Mouse (Mus musculus) heart, embryonic 14.5 days (tissue): ENCODE measurements at regions not wholly inside any gene's neighbourhood (a gene's known extent, or its start where the extent isn't known, plus 50 kb on each side); places are given as distances from the start of the nearest gene placed in this dataset.

Experiments used
- ATAC-seq: fragments of 200-750 bp; cut with Nextera tagmentation; 2 replicates; pipeline ENCODE4 v1.8.0; 2017; ENCODE audit warnings: low read depth, moderate TSS enrichment; ENCODE audit not compliant: insufficient number of reproducible peaks, insufficient read depth, low FRiP score
- H3K27ac ChIP-seq, 2 experiments: fragments of 200-500 bp in 1 of 2; fragments of 300-500 bp in 1 of 2; sonication (generic) in 1 of 2; replicated peaks in 1 of 2; 2 replicates each; pipeline ENCODE4 v1.5.1; 2012 to 2014; ENCODE audit warnings: low read depth in 2 of 2, low read length in 2 of 2, control low read depth in 1 of 2, mild to moderate bottlenecking in 1 of 2, mixed read lengths in 1 of 2; ENCODE audit not compliant: control insufficient read depth in 1 of 2, insufficient read depth in 1 of 2
- H3K27me3 ChIP-seq: fragments of 300-500 bp; sonication (generic); 2 replicates; pipeline ENCODE4 v1.6.1; 2014; ENCODE audit warnings: mild to moderate bottlenecking, low read length, control low read depth; ENCODE audit not compliant: control insufficient read depth, insufficient read depth
- H3K36me3 ChIP-seq: fragments of 300-500 bp; sonication (generic); 2 replicates; pipeline ENCODE4 v1.6.1; 2014; ENCODE audit warnings: mild to moderate bottlenecking, control low read depth, low read length, mixed read lengths; ENCODE audit not compliant: control insufficient read depth, insufficient read depth
- H3K4me1 ChIP-seq, 2 experiments: fragments of 200-500 bp in 1 of 2; fragments of 300-500 bp in 1 of 2; sonication (generic) in 1 of 2; 2 replicates each; pipeline ENCODE4 v1.6.1; 2012 to 2014; ENCODE audit warnings: low read length in 2 of 2, control low read depth in 1 of 2, mixed read lengths in 1 of 2; ENCODE audit not compliant: control insufficient read depth in 2 of 2, insufficient read depth in 2 of 2
- H3K4me2 ChIP-seq: fragments of 300-500 bp; sonication (generic); 2 replicates; pipeline ENCODE4 v1.6.1; 2014; ENCODE audit warnings: mild to moderate bottlenecking, low read length
- H3K4me3 ChIP-seq, 2 experiments: fragments of 200-500 bp in 1 of 2; fragments of 300-500 bp in 1 of 2; sonication (generic) in 1 of 2; 2 replicates each; pipeline ENCODE4 v1.5.1; 2012 to 2014; ENCODE audit warnings: low read length in 2 of 2, mild to moderate bottlenecking in 2 of 2, control low read depth in 1 of 2, low read depth in 1 of 2, moderate library complexity in 1 of 2; ENCODE audit not compliant: control insufficient read depth in 1 of 2, insufficient read depth in 1 of 2
- H3K9ac ChIP-seq: fragments of 300-500 bp; sonication (generic); 2 replicates; pipeline ENCODE4 v1.6.1; 2014; ENCODE audit warnings: mild to moderate bottlenecking, low read length
- H3K9me3 ChIP-seq: fragments of 300-500 bp; sonication (generic); 2 replicates; pipeline ENCODE4 v1.6.1; 2016; ENCODE audit warnings: low read length, control low read depth; ENCODE audit not compliant: control insufficient read depth
- WGBS: fragments of 180-500 bp; shearing (Covaris S2); extraction: QIAGEN DNeasy Blood & Tissue Kit; methylation state at CpG from one replicate; pipeline ENCODE4 v1.1.7; 2014; 5-methylcytosine and 5-hydroxymethylcytosine counted together

DNA sequence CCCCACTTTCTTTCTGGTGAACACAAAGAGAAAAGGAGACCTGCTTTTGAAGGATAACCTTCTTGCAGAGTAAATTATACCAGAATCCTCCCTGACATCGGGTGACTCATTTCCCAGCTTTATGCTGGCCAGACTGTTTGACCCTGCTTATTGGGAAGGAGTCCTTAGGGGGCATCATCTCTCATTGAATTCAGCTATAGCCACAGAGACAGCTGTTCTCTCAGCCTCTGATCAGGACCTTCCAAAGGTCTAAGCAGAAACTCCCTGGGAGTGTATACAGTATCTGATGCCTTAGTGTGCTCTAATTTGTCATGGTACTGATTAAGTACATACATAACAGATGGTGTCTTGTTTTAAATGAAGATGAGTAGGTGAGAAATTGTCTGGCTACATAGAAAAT is 922.5 kb upstream of the Acvr2a start:
- 64% methylated on average over 1 of the region's 1 CpGs for WGBS
- Histone ChIP-seq H3K4me2 (no peak overlapping the region), H3K27me3 (no peaks in the 10 kb centered on the region), H3K27ac (no peak overlapping the region), H3K4me1 (no peaks in the 10 kb centered on the region), H3K4me3 (no peak overlapping the region), H3K36me3 (no peaks in the 10 kb centered on the region), H3K9me3 (no peaks in the 10 kb centered on the region), H3K9ac (no peak overlapping the region)
- ATAC-seq = no peak

DNA sequence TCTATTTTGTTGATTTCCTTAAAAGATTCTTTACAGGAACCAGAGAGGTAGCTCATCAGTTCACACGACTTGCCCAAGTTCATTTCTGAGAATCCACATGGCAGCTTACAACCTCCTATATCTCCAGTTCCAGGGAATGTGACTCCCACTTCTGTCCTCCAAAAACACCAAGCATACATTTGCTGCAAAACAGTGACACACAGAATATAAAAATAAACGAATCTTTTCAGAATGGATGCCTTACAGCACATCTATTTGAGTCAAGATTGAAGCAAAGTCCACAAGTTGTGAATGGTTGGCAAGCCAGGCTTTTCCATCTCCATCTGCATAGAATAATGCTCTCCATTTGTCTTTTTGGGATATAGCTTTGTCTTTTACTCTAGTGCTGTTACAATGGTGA is 921.0 kb upstream of the Acvr2a start:
- no peaks in the 10 kb centered on the region for H3K9me3 ChIP-seq
- 53% methylated on average over 2 of the region's 2 CpGs for WGBS
- H3K4me3 ChIP-seq = no peak overlapping the region
- no peak for ATAC-seq
- no peaks in the 10 kb centered on the region for H3K4me1 ChIP-seq
- H3K27ac ChIP-seq = no peak overlapping the region
- no peaks in the 10 kb centered on the region for H3K27me3 ChIP-seq
- H3K9ac ChIP-seq = no peak overlapping the region
- H3K36me3 ChIP-seq = no peaks in the 10 kb centered on the region
- no peak overlapping the region for H3K4me2 ChIP-seq

DNA sequence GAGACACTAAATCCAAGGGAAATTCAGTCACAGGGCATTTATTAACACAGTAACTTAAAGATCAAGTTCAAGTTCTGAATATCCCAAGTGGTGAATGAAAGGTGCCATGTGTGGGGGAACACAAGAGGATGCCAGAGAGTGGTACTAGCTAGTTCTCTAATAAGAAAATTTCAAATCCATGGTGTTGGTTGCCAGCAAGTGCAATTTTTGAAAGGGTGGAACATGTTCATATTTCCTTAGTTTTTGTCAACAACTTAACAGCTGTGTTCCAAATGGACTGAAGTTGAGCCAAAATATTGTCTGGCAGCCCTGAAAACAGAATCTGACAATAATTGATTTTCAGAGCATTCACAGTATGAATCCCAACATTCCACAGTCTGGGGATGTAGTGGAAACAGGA is 919.1 kb upstream of the Acvr2a start:
- H3K4me2 ChIP-seq = no peak overlapping the region
- no peak for ATAC-seq

DNA sequence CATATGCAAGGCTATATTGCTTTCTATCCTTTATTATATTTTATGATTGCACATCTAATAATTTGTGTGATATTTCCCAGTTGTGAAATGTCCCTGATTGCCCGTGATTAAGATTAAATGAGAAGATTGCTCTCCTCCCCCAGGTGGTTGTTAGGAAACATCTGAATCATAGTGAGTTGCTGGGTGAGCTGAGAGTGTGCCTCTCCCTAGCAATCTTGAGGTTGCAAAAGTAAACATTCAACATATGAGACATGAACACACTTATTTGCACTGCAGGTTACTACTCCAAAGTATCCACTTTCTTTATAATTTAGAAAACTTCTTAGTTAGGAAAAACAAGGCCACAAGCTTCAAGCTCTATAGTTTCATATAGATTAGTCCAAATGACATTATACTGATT is 899.6 kb upstream of the Acvr2a start:
- H3K4me2 ChIP-seq = no peak overlapping the region
- H3K27me3 ChIP-seq = no peaks in the 10 kb centered on the region
- H3K4me3 ChIP-seq = no peak overlapping the region
- H3K9me3 ChIP-seq = no peaks in the 10 kb centered on the region
- WGBS = 73% methylated on average over 1 of the region's 1 CpGs
- no peaks in the 10 kb centered on the region for H3K4me1 ChIP-seq
- no peak overlapping the region for H3K27ac ChIP-seq
- H3K36me3 ChIP-seq = no peaks in the 10 kb centered on the region
- no peak overlapping the region for H3K9ac ChIP-seq
- no peak for ATAC-seq

More for the DNA sequence above, 919.1 kb upstream of the Acvr2a start:
- Histone ChIP-seq H3K27me3 (no peaks in the 10 kb centered on the region), H3K9me3 (no peaks in the 10 kb centered on the region), H3K27ac (no peak overlapping the region), H3K9ac (no peak overlapping the region), H3K4me3 (no peak overlapping the region), H3K4me1 (no peaks in the 10 kb centered on the region), H3K36me3 (no peaks in the 10 kb centered on the region)

DNA sequence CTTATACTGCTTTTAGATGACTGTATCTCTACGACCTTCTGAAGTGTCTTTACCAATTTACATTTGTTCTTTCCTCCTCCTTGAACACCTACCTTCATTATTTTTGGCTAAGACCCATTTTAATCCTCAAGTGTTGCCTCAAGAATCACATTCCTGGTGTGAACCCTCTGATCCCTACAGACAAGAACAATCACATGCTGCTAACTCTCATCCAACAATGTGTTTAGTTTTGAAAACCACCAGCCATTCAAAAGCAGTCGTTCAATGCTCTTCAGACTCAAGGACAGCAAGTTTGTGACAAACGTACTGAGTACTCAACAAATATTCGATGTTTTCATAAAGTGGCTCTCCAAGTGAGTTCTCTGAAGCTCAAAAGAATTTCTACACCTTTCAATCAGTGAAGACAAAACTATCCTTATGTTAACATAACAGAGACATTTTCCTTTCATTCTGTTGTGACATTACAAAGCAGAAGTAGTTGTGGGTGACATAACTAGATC is 898.9 kb upstream of the Acvr2a start:
- 76% methylated on average over 4 of the region's 4 CpGs for WGBS
- H3K4me2 ChIP-seq = no peak overlapping the region
- H3K27ac ChIP-seq = no peak overlapping the region
- no peak overlapping the region for H3K9ac ChIP-seq
- no peaks in the 10 kb centered on the region for H3K9me3 ChIP-seq
- no peaks in the 10 kb centered on the region for H3K27me3 ChIP-seq
- H3K4me3 ChIP-seq = no peak overlapping the region
- H3K4me1 ChIP-seq = no peaks in the 10 kb centered on the region
- H3K36me3 ChIP-seq = no peaks in the 10 kb centered on the region
- ATAC-seq = no peak

DNA sequence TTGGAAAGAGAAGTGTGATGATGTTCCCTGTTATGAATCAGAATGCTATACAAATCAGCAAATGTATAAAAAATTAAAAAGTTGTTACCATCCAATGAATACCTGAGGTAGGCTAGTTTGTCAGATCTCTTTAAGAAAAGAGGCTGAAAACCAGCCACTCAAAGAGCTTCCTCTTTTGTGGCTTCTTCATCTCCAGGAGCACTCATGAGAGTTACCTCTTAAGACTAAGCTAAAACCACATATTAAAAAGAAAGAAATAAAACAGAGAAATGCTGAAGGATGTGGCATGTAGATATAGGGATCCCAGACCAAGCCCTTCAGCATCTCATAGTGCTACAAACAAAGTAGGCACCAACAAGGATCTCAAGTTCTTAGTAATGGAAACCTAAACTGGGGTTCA is 890.9 kb upstream of the Acvr2a start:
- Histone ChIP-seq H3K36me3 (no peaks in the 10 kb centered on the region), H3K9me3 (no peaks in the 10 kb centered on the region), H3K4me1 (no peaks in the 10 kb centered on the region), H3K4me3 (no peak overlapping the region), H3K27ac (no peak overlapping the region), H3K9ac (no peak overlapping the region), H3K4me2 (no peak overlapping the region), H3K27me3 (no peaks in the 10 kb centered on the region)
- no peak for ATAC-seq

DNA sequence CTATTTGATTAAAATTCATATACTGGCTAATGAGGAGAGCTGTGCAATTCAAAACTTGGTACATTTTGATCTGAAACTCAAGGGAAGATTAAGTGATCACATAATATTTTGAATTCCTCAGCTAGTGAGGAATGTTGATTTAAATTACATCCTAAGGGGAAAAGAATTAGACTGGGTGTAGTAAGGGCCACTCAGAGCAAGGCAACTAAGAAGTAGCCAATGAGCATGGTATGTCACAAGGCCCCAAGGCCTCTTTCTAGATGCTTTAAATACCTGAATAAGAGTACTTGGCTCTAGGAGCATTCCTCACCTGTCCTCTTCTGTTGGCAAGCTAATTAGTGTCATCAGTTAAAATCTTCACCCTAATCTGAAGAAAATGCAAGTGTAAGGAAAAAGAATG is 887.3 kb upstream of the Acvr2a start:
- no peak overlapping the region for H3K27ac ChIP-seq

DNA sequence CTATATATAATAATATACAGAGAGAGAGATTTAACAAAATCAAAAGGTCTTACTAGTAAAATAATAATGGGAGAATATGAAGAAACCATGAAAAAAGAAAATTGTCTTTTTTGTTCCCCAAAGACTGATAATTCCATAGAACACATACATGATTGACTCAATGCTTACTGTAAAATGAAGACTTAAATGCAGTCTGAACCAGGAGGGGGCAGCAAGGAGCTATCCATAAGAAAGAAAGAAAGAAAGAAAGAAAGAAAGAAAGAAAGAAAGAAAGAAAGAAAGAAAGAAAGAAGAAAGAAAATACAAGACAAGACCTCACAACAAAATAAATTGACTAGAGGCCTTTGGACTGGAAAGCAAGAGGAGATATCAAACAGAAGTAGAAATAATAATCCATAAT is 868.8 kb upstream of the Acvr2a start:
- Histone ChIP-seq H3K4me2 (no peak overlapping the region), H3K4me3 (no peak overlapping the region), H3K9me3 (no peaks in the 10 kb centered on the region), H3K27me3 (no peaks in the 10 kb centered on the region), H3K4me1 (no peaks in the 10 kb centered on the region), H3K36me3 (no peaks in the 10 kb centered on the region), H3K9ac (no peak overlapping the region), H3K27ac (no peak overlapping the region)
- ATAC-seq = no peak

More for the DNA sequence above, 887.3 kb upstream of the Acvr2a start:
- H3K4me1 ChIP-seq = no peaks in the 10 kb centered on the region
- no peak for ATAC-seq
- H3K4me3 ChIP-seq = no peak overlapping the region
- no peaks in the 10 kb centered on the region for H3K36me3 ChIP-seq
- no peak overlapping the region for H3K4me2 ChIP-seq
- no peaks in the 10 kb centered on the region for H3K27me3 ChIP-seq
- H3K9me3 ChIP-seq = no peaks in the 10 kb centered on the region
- H3K9ac ChIP-seq = no peak overlapping the region
